Mouse (Mus musculus) E14TG2a.4 (cell line): ENCODE measurements around the gene Atp5h.

Source experiments
- CTCF ChIP-seq: conservative IDR thresholded peaks from 2 replicates; pipeline ENCODE4 v1.5.1; 2014; ENCODE audit warnings: low read length
- NANOG ChIP-seq: IDR thresholded peaks from 2 replicates; pipeline ENCODE4 v1.6.1; 2014; ENCODE audit warnings: borderline replicate concordance, low read length, mixed read lengths
- POU5F1 ChIP-seq: IDR thresholded peaks from 2 replicates; pipeline ENCODE4 v1.6.1; 2014; ENCODE audit warnings: low read length, borderline replicate concordance

DNA sequence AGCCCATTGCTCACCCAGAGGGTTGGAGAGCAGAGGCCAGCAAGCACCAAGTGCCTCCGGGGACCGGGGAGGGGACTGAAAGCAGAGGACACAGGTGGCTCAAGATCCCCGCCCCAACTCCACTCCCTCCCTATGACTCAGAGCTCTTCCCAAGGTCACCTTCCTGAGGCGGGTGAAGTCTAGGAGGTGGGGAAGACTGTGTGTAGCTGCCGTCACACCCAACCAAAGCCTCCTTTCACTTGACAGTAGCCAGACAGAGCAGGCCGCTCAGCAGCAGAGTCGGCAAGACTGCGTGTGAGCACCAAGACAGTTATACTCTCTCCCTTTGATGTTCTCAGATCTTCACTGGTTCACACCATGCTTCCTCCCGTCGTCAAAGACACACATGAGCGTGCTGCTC lies 43.6 kb upstream of the Atp5h start:
- no peak for TF ChIP-seq CTCF
- no peak for TF ChIP-seq NANOG
- no peak for TF ChIP-seq POU5F1
